Mouse (Mus musculus) stomach, embryonic 16.5 days (tissue): Measurements from ENCODE around the gene Padi6. TPM values are rescaled to one million over a fixed set of nuclear protein-coding genes. Genes with fewer than 3 reads are reported as not detected.

Source experiments
- ATAC-seq: fragments of 200-750 bp; cut with Nextera tagmentation; 2 replicates; pipeline ENCODE4 v1.8.0; 2017; ENCODE audit warnings: moderate number of reproducible peaks, moderate TSS enrichment; ENCODE audit not compliant: insufficient read depth, low FRiP score
- H3K27ac ChIP-seq: fragments of 300-500 bp; sonication (generic); 2 replicates; pipeline ENCODE4 v1.5.1; 2014; ENCODE audit warnings: low read length
- H3K27me3 ChIP-seq: fragments of 300-500 bp; sonication (generic); 2 replicates; pipeline ENCODE4 v1.6.1; 2014; ENCODE audit warnings: low read length, control low read depth, mixed read lengths; ENCODE audit not compliant: control insufficient read depth, insufficient read depth
- H3K36me3 ChIP-seq: fragments of 300-500 bp; sonication (generic); 2 replicates; pipeline ENCODE4 v1.6.1; 2014; ENCODE audit warnings: low read length; ENCODE audit not compliant: control insufficient read depth, insufficient read depth
- H3K4me1 ChIP-seq: fragments of 300-500 bp; sonication (generic); 2 replicates; pipeline ENCODE4 v1.6.1; 2014; ENCODE audit warnings: low read length, control low read depth, mixed read lengths; ENCODE audit not compliant: control insufficient read depth, insufficient read depth
- H3K4me2 ChIP-seq: fragments of 300-500 bp; sonication (generic); 2 replicates; pipeline ENCODE4 v1.6.1; 2014; ENCODE audit warnings: low read depth, low read length, mixed read lengths
- H3K4me3 ChIP-seq: fragments of 300-500 bp; sonication (generic); replicated peaks from 2 replicates; pipeline ENCODE4 v1.5.1; 2014; ENCODE audit warnings: mild to moderate bottlenecking, low read length
- H3K9ac ChIP-seq: fragments of 300-500 bp; sonication (generic); 2 replicates; pipeline ENCODE4 v1.6.1; 2014; ENCODE audit warnings: low read length
- H3K9me3 ChIP-seq: fragments of 300-500 bp; sonication (generic); replicated peaks from 2 replicates; pipeline ENCODE4 v1.6.1; 2016; ENCODE audit warnings: low read length, control low read depth; ENCODE audit not compliant: control insufficient read depth
- WGBS: fragments of 180-500 bp; shearing (Covaris S2); extraction: QIAGEN DNeasy Blood & Tissue Kit; methylation state at CpG from one replicate; pipeline ENCODE4 v1.1.7; 2014; 5-methylcytosine and 5-hydroxymethylcytosine counted together
- polyA plus RNA-seq: library from polyadenylated mRNA; unstranded; fragments of >200 nt; fragmentation: Nextera tagmentation; extraction: Ambion mirVana; gene quantifications from 2 replicates; pipeline ENCODE4 v1.2.1, GENCODE M21; 2015

The Padi6 gene
- polyA plus RNA-seq, 1 experiment from 2014 or later = 0.05 TPM

GRCm38 (mm10) chr4:140709111-140709510, 33.3 kb downstream of the Padi6 start:
- no peak for ATAC-seq
- Histone ChIP-seq H3K27me3 (no peaks in the 10 kb centered on the region), H3K36me3 (peaks cover 22% of the 10 kb centered on the region), H3K27ac (no peak overlapping the region), H3K9ac (no peak overlapping the region), H3K4me1 (peaks cover 56% of the 10 kb centered on the region), H3K4me2 (no peak overlapping the region), H3K4me3 (no peak overlapping the region), H3K9me3 (no peaks in the 10 kb centered on the region)
- WGBS = 78% methylated on average over 7 of the region's 7 CpGs

GRCm38 (mm10) chr4:140708297-140708927, 34.0 kb downstream of the Padi6 start:
- Histone ChIP-seq H3K27ac (peak overlapping the region; percentile 71), H3K9ac (no peak overlapping the region; the same call in 1 of the 2 replicates), H3K27me3 (no peaks in the 10 kb centered on the region), H3K4me3 (no peak overlapping the region), H3K4me2 (no peak overlapping the region; the same call in 1 of the 2 replicates), H3K9me3 (no peaks in the 10 kb centered on the region), H3K36me3 (peaks cover 20% of the 10 kb centered on the region), H3K4me1 (peaks cover 58% of the 10 kb centered on the region)
- peak; percentile 72; the same call in 1 of the 2 replicates for ATAC-seq
- 61% methylated on average over 18 of the region's 18 CpGs for WGBS

GRCm38 (mm10) chr4:140707615-140708014, 34.8 kb downstream of the Padi6 start:
- Histone ChIP-seq H3K36me3 (peaks cover 17% of the 10 kb centered on the region), H3K4me1 (peaks cover 54% of the 10 kb centered on the region), H3K4me2 (no peak overlapping the region; the same call in 1 of the 2 replicates), H3K4me3 (no peak overlapping the region), H3K27me3 (no peaks in the 10 kb centered on the region), H3K9me3 (no peaks in the 10 kb centered on the region), H3K27ac (peak overlapping the region; percentile 71), H3K9ac (peak overlapping the region; percentile 29; the same call in 1 of the 2 replicates)
- no peak for ATAC-seq
- WGBS = 68% methylated on average over 4 of the region's 4 CpGs

- Histone ChIP-seq H3K9ac (peak overlapping the region; percentile 90), H3K4me2 (peak overlapping the region; percentile 81), H3K27me3 (no peaks in the 10 kb centered on the region; the same call in 1 of the 2 replicates), H3K4me3 (peak overlapping the region; percentile 85; the same call in 1 of the 2 replicates), H3K4me1 (peaks cover 60% of the 10 kb centered on the region), H3K36me3 (no peaks in the 10 kb centered on the region; the same call in 1 of the 2 replicates), H3K9me3 (no peaks in the 10 kb centered on the region), H3K27ac (no peak overlapping the region)
- no peak for ATAC-seq
- 39% methylated on average over 4 of the region's 4 CpGs for WGBS
Observed at GRCm38 (mm10) chr4:140704166-140704565, 38.3 kb downstream of the Padi6 start.

GRCm38 (mm10) chr4:140703636-140704035, 38.8 kb downstream of the Padi6 start:
- Histone ChIP-seq H3K36me3 (no peaks in the 10 kb centered on the region; the same call in 1 of the 2 replicates), H3K9me3 (no peaks in the 10 kb centered on the region), H3K4me3 (peak overlapping the region; percentile 85), H3K9ac (peak overlapping the region; percentile 90), H3K4me1 (peaks cover 55% of the 10 kb centered on the region), H3K4me2 (peak overlapping the region; percentile 81), H3K27ac (peak overlapping the region; percentile 98; the same call in 1 of the 2 replicates), H3K27me3 (no peaks in the 10 kb centered on the region; the same call in 1 of the 2 replicates)
- ATAC-seq = no peak
- 13% methylated on average over 8 of the region's 8 CpGs for WGBS

- peak; percentile 85 for ATAC-seq
- no peaks in the 10 kb centered on the region for H3K9me3 ChIP-seq
- peaks cover 47% of the 10 kb centered on the region for H3K4me1 ChIP-seq
Observed at GRCm38 (mm10) chr4:140702611-140703327, 39.7 kb downstream of the Padi6 start.

GRCm38 (mm10) chr4:140701716-140702561, 40.5 kb downstream of the Padi6 start:
- Histone ChIP-seq H3K4me2 (peak overlapping the region; percentile 81), H3K27ac (peak overlapping the region; percentile 98), H3K4me1 (peaks cover 39% of the 10 kb centered on the region), H3K36me3 (no peaks in the 10 kb centered on the region; the same call in 1 of the 2 replicates), H3K9ac (peak overlapping the region; percentile 90), H3K9me3 (no peaks in the 10 kb centered on the region), H3K27me3 (no peaks in the 10 kb centered on the region; the same call in 1 of the 2 replicates), H3K4me3 (peak overlapping the region; percentile 85)
- ATAC-seq = peak; percentile 22
- under 1% methylated on average over 90 of the region's 107 CpGs for WGBS

More at GRCm38 (mm10) chr4:140702611-140703327, 39.7 kb downstream of the Padi6 start:
- Histone ChIP-seq H3K4me3 (peak overlapping the region; percentile 85), H3K9ac (peak overlapping the region; percentile 90), H3K4me2 (peak overlapping the region; percentile 81), H3K36me3 (no peaks in the 10 kb centered on the region; the same call in 1 of the 2 replicates), H3K27me3 (no peaks in the 10 kb centered on the region; the same call in 1 of the 2 replicates), H3K27ac (peak overlapping the region; percentile 98)
- WGBS = under 1% methylated on average over 46 of the region's 68 CpGs

GRCm38 (mm10) chr4:140701049-140701715, 41.3 kb downstream of the Padi6 start:
- Histone ChIP-seq H3K4me2 (peak overlapping the region; percentile 81), H3K4me3 (peak overlapping the region; percentile 85), H3K27me3 (no peaks in the 10 kb centered on the region; the same call in 1 of the 2 replicates), H3K4me1 (peaks cover 34% of the 10 kb centered on the region), H3K36me3 (no peaks in the 10 kb centered on the region; the same call in 1 of the 2 replicates), H3K9ac (peak overlapping the region; percentile 90), H3K27ac (peak overlapping the region; percentile 98), H3K9me3 (no peaks in the 10 kb centered on the region)
- peak; percentile 78 for ATAC-seq
- under 1% methylated on average over 61 of the region's 61 CpGs for WGBS
